Mouse (Mus musculus): ENCODE measurements around the gene Ssbp3. TPM values are rescaled to one million over a fixed set of nuclear protein-coding genes. Genes with fewer than 3 reads are reported as not detected.

The Ssbp3 gene
- polyA plus RNA-seq, 1 experiment from 2014 or later: 134 TPM

- H3K27ac ChIP-seq: no peak overlapping the region
- H3K36me3 ChIP-seq (replicated peaks): peaks cover 45% of the 10 kb centered on the region
- WGBS: 58% methylated on average over 4 of the region's 4 CpGs
- no peaks in the 10 kb centered on the region for H3K9me3 ChIP-seq
- peaks cover 99% of the 10 kb centered on the region for H3K4me1 ChIP-seq
- H3K27me3 ChIP-seq (ENCODE audit: poor library complexity, severe bottlenecking): no peaks in the 10 kb centered on the region
- H3K4me3 ChIP-seq: no peak overlapping the region
- DNase-seq (ENCODE audit: extremely low spot score, low spot score): no peak
Measured at GRCm38 (mm10) chr4:106975890-106976289, 65.4 kb downstream of the Ssbp3 start.

GRCm38 (mm10) chr4:106976576-106976975, 66.1 kb downstream of the Ssbp3 start:
- Histone ChIP-seq H3K36me3 (replicated peaks) (peaks cover 41% of the 10 kb centered on the region), H3K27me3 (ENCODE audit: poor library complexity, severe bottlenecking) (no peaks in the 10 kb centered on the region), H3K27ac (peak overlapping the region; percentile 71), H3K9me3 (no peaks in the 10 kb centered on the region), H3K4me1 (peaks cover 99% of the 10 kb centered on the region), H3K4me3 (no peak overlapping the region)
- DNase-seq (ENCODE audit: extremely low spot score, low spot score): no peak
- whole genome bisulfite sequencing: 73% methylated on average over 2 of the region's 2 CpGs

DNA sequence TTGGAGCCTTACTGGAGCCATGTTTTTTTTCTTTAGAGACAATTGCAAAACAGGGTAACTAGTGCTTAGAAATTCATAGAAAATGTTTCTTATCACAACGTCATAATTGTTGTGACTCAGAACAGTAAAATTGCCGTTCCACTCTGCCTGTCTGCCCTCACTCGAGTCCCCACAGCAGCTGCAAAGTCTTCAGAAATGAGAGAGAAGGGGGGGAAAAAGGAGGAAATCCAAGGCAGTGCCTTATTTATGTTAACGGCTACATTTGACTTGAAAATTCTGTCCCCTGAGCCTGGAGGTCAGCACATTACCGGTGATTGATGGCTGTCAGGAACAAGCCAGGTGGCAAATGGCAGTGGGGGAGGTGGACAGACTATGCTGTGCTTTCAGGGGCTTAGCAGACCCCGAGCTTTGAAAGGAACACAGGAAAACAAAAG, 66.7 kb downstream of the Ssbp3 start:
- Histone ChIP-seq H3K27me3 (ENCODE audit: poor library complexity, severe bottlenecking) (no peaks in the 10 kb centered on the region), H3K4me3 (no peak overlapping the region), H3K9me3 (no peaks in the 10 kb centered on the region), H3K4me1 (peaks cover 99% of the 10 kb centered on the region), H3K36me3 (replicated peaks) (peaks cover 43% of the 10 kb centered on the region), H3K27ac (peak overlapping the region; percentile 71)
- 22% methylated on average over 6 of the region's 6 CpGs for WGBS
- DNase-seq (ENCODE audit: extremely low spot score, low spot score): no peak

DNA sequence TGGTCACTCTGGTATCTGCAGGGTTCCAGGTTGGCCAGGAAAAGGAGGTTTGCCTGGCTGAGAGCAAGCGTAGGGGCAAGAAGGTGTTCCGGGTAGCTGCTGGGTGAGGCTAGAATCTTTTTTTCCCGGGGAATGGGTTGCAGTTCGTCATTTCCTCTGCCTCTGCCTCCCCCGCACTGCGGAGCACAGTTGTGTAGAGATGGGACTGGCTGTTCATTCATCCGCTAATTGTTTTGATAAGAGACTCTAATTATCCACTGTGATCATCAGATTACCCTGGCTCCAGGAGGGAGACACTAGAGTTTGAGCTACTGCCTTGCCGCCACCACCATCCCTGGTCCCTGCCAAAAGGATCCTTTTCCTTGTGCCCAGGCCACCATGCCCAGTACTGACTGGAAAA, 67.9 kb downstream of the Ssbp3 start:
- peaks cover 33% of the 10 kb centered on the region for H3K36me3 ChIP-seq (replicated peaks)
- H3K4me1 ChIP-seq: peaks cover 99% of the 10 kb centered on the region
- no peak for DNase-seq (ENCODE audit: extremely low spot score, low spot score)
- WGBS: 38% methylated on average over 8 of the region's 8 CpGs
- peak overlapping the region; percentile 71 for H3K27ac ChIP-seq
- H3K4me3 ChIP-seq: no peak overlapping the region; the same call in 1 of the 2 replicates
- no peaks in the 10 kb centered on the region for H3K9me3 ChIP-seq
- H3K27me3 ChIP-seq (ENCODE audit: poor library complexity, severe bottlenecking): no peaks in the 10 kb centered on the region

DNA sequence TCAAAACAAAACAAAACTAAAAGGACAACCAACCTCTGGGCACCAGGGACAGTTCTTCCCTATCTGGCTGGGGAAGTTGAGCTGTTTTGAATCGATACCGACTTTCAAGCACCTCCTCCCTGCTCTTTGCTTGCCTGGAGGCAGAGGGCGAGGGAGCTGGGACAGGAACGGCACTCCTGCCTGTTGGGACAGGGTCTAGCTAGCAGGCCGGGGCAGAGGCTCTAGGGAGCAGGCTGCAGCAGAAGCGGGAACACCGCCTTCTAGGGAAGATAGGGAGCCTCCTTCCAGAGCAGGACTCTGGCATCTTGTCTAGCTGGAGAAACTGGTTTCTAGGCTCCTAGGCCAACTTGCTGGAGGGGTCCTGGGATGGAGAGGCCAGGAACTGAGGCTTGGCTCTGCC, 70.2 kb downstream of the Ssbp3 start:
- no peak overlapping the region for H3K4me3 ChIP-seq
- H3K27me3 ChIP-seq (ENCODE audit: poor library complexity, severe bottlenecking): no peaks in the 10 kb centered on the region
- H3K27ac ChIP-seq: peak overlapping the region; percentile 12; the same call in 1 of the 2 replicates
- WGBS: 38% methylated on average over 7 of the region's 7 CpGs
- peaks cover 99% of the 10 kb centered on the region for H3K4me1 ChIP-seq
- peaks cover 22% of the 10 kb centered on the region for H3K36me3 ChIP-seq (replicated peaks)
- H3K9me3 ChIP-seq: no peaks in the 10 kb centered on the region
- DNase-seq (ENCODE audit: extremely low spot score, low spot score): no peak

DNA sequence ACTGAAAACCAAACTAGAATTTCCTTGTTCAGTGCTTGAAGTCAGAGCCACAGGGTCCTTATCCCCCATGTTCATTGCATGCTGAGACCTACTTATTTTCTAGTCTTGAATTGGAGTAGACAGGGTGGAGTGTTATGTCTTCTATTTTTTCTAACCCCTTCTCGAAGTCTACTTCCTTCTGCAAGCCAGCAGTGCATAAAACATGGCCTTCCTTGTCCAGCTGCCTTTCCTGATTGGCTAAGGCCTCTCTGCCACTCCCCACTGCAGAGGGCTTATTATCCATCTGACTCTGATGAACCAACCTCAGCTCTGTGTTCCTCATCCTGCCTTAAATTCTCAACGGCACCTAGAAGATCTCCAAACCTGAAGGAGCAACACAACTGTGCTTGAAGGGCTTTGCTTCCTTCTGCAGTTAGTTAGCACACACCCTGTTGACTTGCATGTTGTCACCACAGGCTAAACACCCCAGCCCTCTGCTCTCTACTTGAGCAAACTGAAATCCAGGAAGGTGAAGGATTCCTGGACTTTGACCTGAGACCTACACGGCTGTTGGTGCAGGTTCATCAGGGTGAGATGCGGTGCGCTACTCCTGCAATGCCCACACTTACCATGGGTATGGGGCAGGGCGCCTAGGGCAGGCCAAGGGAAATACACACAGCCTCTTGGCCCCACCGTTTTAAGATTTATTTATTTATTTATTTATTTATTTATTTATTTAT, 71.0 kb downstream of the Ssbp3 start:
- Histone ChIP-seq H3K4me3 (no peak overlapping the region), H3K27me3 (ENCODE audit: poor library complexity, severe bottlenecking) (no peaks in the 10 kb centered on the region), H3K27ac (no peak overlapping the region), H3K36me3 (replicated peaks) (peaks cover 25% of the 10 kb centered on the region), H3K9me3 (no peaks in the 10 kb centered on the region), H3K4me1 (peaks cover 99% of the 10 kb centered on the region)
- WGBS: 89% methylated on average over 7 of the region's 7 CpGs
- no peak for DNase-seq (ENCODE audit: extremely low spot score, low spot score)

GRCm38 (mm10) chr4:106982344-106983121, 72.0 kb downstream of the Ssbp3 start:
- Histone ChIP-seq H3K4me1 (peaks cover 99% of the 10 kb centered on the region), H3K27me3 (ENCODE audit: poor library complexity, severe bottlenecking) (no peaks in the 10 kb centered on the region), H3K36me3 (replicated peaks) (peaks cover 28% of the 10 kb centered on the region), H3K4me3 (no peak overlapping the region), H3K27ac (no peak overlapping the region), H3K9me3 (no peaks in the 10 kb centered on the region)
- DNase-seq (ENCODE audit: extremely low spot score, low spot score): no peak
- 60% methylated on average over 4 of the region's 4 CpGs for WGBS

DNA sequence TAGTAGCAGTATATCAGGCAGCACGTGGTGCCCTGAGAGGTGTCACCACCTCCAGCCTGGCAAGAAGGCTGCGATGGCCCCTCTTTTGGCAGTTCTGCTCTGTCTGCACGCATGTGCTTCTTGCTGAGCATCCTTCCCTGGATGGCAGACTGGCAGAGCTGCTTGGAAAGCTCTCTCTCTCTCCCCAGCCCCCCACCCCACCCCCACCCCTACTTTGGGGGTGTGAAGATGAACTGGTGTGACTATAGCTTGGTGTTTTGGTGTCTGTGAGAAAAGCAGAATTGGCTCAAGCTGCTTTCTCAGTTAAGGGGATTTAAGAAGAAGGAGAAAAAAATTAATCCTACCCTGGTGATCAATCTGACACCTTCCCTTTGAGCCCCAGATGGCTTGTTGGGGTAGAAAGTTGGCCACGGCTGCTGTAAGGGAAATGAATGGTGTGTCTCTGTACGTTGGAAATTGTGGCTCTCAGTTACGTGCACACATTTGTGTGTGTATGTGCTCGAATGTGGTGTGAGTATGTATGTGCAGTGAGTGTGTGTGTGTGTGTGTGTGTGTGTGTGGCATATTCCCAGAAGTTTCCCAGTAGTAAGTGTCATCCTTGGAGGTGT, 73.5 kb downstream of the Ssbp3 start:
- Histone ChIP-seq H3K27me3 (ENCODE audit: poor library complexity, severe bottlenecking) (no peaks in the 10 kb centered on the region), H3K4me3 (no peak overlapping the region), H3K27ac (peak overlapping the region; percentile 2), H3K9me3 (no peaks in the 10 kb centered on the region), H3K4me1 (peaks cover 99% of the 10 kb centered on the region), H3K36me3 (replicated peaks) (peaks cover 25% of the 10 kb centered on the region)
- 76% methylated on average over 7 of the region's 7 CpGs for WGBS
- DNase-seq (ENCODE audit: extremely low spot score, low spot score): no peak

DNA sequence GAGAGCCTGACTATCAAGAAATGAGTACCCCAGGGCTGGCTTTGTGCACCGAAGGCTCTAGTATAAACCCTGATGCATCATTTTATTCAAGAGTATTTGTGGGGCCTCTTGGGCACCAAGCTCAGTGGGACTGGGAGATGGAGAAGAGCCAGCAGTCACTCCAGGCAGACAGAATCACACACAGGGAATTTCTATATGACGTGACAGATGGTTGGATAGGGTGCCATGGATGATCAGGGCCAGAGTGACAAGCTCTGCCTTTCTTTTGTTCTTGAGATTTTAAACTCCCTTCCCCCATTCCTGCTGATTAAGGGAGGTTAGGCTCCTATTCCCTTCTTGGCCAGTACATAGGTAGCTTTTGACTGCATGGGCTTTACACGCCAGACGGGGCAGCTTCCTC, 74.8 kb downstream of the Ssbp3 start:
- H3K27ac ChIP-seq: peak overlapping the region; percentile 85
- DNase-seq (ENCODE audit: extremely low spot score, low spot score): no peak
- WGBS: 76% methylated on average over 4 of the region's 4 CpGs
- peak overlapping the region; percentile 22; the same call in 1 of the 2 replicates for H3K4me3 ChIP-seq
- peaks cover 99% of the 10 kb centered on the region for H3K4me1 ChIP-seq
- H3K27me3 ChIP-seq (ENCODE audit: poor library complexity, severe bottlenecking): no peaks in the 10 kb centered on the region
- H3K9me3 ChIP-seq: no peaks in the 10 kb centered on the region
- H3K36me3 ChIP-seq (replicated peaks): peaks cover 14% of the 10 kb centered on the region

GRCm38 (mm10) chr4:106985899-106986832, 75.7 kb downstream of the Ssbp3 start:
- Histone ChIP-seq H3K4me1 (peaks cover 99% of the 10 kb centered on the region), H3K36me3 (replicated peaks) (peaks cover 13% of the 10 kb centered on the region), H3K27me3 (ENCODE audit: poor library complexity, severe bottlenecking) (no peaks in the 10 kb centered on the region), H3K27ac (peak overlapping the region; percentile 85), H3K9me3 (no peaks in the 10 kb centered on the region), H3K4me3 (peak overlapping the region; percentile 22)
- WGBS: 25% methylated on average over 15 of the region's 15 CpGs
- peak; percentile 49 for DNase-seq (ENCODE audit: extremely low spot score, low spot score)

- H3K9me3 ChIP-seq: no peaks in the 10 kb centered on the region
- H3K27me3 ChIP-seq (ENCODE audit: poor library complexity, severe bottlenecking): no peaks in the 10 kb centered on the region
- H3K27ac ChIP-seq: peak overlapping the region; percentile 83
- peak; percentile 74 for DNase-seq (ENCODE audit: extremely low spot score, low spot score)
- peaks cover 100% of the 10 kb centered on the region for H3K4me1 ChIP-seq
- H3K36me3 ChIP-seq (replicated peaks): peaks cover 18% of the 10 kb centered on the region
- peak overlapping the region; percentile 15 for H3K4me3 ChIP-seq
- WGBS: 16% methylated on average over 7 of the region's 7 CpGs
Measured at GRCm38 (mm10) chr4:106987725-106988364, 77.3 kb downstream of the Ssbp3 start.

GRCm38 (mm10) chr4:106988886-106989225, 78.4 kb downstream of the Ssbp3 start:
- no peak for DNase-seq (ENCODE audit: extremely low spot score, low spot score)
- H3K27me3 ChIP-seq (ENCODE audit: poor library complexity, severe bottlenecking): no peaks in the 10 kb centered on the region
- peaks cover 100% of the 10 kb centered on the region for H3K4me1 ChIP-seq
- peak overlapping the region; percentile 83 for H3K27ac ChIP-seq
- 31% methylated on average over 6 of the region's 6 CpGs for WGBS
- H3K4me3 ChIP-seq: peak overlapping the region; percentile 24; the same call in 1 of the 2 replicates
- H3K36me3 ChIP-seq (replicated peaks): peaks cover 18% of the 10 kb centered on the region
- H3K9me3 ChIP-seq: no peaks in the 10 kb centered on the region
